Mouse (Mus musculus) lung, postnatal 10 days (tissue): ENCODE results near the gene Camta2.

Source experiments
- DNase-seq: peaks from one replicate; pipeline ENCODE4 v3.0.0; 2021

The Camta2 gene

DNA sequence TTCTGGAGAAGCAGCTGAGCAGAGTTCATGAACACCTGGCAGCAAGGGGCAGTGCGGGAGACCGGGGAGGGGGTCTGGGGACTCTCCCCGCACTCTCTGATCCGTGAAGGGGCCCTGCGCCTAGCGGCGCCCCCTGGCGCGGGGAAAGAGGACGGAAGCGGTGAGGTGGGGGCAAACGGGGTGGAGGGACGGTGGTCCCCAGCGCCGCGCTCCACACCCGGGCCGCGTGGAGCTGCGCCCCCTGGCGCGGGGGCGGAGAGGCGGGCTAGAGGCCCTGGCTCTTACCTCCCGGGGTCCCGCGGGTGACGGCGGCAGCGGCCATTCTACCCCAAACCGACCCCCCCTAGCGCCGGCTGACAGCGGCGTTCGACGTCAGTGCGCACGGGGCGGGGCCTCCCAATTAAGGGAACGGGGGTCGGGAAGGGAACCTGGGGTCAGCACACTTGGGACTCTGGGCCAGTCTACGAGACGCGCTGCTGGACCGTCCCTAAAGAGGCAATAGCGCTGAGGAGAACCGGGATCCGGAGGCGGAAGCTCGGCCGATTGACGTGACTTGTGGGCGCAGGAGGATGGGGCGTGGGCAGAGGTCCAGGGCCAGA lies at the start of gene Camta2:
TSS of gene Camta2 (minus strand) at position 505 of the 599 bp plus-strand sequence.
- peak; percentile 95 for DNase-seq

DNA sequence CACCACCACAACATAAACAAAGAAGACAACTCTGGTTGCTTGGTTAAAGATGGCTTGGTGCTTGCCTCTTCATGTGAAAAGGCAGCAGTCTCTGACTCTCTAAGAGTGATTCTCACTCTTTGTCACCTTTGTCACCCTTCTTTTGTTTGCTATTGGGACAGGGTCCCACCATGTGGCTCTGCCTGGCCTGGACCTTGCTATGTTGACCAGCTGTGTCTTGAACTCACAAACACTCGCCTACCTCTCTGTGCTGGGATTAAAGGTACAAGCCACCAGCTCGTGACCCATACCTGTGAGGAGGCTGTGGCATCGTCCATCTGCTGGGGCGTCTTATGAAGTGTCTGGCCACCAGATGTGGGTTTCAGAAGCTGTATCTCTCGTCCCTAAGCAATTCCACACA lies 45.4 kb upstream of the Camta2 start:
- DNase-seq: no peak

DNA sequence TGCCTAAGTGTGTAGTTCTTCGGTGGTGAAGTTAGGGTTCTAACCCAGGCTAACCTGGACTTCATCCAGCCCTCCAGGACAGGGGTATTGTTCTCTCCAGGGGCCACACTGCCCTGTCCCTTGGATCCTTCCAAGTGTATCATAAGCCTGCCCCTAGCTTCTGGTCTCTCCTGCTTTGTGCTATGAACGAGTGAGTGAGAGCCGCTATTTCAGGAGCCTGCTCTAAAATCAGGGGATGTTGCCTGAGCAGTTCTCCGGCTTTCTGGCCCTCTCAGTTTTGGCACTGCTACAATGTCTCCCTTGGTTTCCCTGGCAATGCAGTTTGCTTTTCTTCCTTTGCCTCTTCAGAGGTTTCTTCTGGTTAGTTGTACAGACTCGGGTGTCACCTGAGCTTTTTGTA lies 43.3 kb upstream of the Camta2 start:
- DNase-seq: no peak

DNA sequence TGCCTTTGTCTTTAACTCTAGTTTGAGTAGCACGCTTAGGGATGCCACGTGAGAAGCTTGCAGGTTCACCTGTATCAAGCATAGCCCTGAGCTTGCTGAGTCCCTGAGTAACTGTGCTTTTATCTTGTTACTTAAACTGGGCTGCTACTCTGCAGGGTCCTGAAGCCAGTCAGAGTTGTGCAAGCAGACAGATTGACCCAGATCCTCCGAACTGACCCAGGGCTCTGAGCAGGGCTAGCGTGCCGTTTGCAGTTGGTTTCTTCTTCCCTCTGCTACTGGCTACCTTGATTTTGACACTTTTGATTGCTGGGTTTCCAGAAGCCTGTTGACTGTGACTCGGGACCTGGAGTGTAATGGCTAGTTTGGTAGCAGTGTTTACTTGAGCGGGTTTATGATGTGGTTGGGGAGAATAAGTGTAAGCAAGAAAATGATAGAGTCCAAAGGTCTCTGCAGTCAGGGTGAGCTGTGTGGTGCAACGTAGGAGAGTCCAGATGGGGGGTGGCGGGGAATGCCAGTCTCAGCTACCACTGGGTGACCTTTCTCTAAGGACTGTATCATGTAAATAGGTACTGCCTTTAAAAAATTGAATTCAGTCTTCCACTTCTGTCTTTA lies 42.6 kb upstream of the Camta2 start:
- no peak for DNase-seq

DNA sequence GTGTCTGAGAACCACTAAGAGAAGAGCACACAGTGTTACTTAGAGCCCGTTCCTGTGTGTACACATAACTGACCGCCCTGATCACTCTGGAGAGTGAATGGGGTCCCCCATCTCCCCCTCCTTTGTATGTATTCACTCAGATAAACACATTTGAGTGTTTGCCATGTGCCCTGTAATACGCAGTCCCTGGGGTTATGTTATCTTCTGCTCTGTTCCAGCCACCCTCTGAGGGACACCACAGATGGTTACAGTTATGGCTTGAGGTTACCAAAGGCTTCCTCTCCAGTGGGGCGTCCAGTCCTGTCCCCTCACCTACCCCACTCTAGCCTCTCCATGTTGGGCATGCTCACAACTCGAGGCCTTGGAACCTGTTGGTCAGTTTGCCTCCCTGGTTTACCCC lies 39.5 kb upstream of the Camta2 start:
- no peak for DNase-seq

DNA sequence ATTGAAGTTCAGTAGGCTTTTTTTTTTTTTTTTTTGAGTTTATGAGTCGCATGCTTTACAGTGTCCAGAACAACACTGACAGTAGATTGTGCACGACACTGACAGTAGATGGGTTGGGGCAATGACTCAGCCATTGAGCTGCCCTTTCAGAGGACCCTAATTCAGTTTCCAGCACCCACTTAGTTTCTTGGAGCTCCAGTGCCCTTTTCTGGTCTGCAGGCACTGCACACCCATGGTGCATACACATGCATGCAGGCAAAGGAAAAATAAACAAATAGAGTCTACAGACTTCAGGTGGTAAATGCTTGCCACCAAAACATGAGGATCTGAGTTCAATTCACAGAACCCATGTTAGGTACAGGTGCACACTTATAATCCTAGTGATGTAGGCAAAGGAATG lies 38.7 kb upstream of the Camta2 start:
- no peak for DNase-seq

DNA sequence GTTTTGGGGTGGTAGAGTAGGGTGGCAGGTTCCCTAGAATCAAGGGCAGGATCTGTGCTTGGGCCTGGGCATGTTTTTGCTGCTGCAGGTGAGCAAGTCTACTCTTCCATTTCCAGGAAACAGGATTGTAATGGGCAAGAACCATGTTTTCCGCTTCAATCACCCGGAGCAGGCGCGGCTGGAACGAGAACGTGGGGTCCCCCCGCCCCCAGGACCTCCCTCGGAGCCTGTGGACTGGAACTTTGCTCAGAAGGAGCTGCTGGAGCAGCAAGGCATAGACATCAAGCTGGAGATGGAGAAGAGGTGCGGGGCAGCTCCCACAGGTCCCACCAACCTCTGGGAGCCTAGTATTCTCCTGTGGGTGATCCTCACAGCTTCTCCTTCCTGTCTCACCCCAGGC lies 36.8 kb upstream of the Camta2 start:
- DNase-seq: no peak

DNA sequence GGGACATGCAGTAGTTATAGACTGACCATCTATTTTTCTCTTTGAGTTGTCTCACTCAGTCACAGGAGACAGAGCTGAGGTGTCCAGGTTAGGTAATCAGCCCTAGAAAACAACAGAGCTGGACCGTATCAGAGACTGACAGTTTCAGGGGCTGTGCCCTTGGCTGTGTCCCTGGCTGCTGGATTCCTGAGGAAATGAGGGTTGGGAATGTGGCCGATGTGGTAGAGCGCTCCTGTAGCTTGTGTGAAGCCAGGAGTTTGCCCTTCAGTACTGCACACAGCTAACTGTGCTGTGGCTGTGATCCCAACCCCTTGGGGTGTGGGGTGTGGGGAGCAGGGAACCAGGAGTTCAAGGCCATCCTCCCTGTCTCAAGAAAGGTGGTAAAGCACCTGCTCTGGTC lies 33.2 kb upstream of the Camta2 start:
- no peak for DNase-seq

DNA sequence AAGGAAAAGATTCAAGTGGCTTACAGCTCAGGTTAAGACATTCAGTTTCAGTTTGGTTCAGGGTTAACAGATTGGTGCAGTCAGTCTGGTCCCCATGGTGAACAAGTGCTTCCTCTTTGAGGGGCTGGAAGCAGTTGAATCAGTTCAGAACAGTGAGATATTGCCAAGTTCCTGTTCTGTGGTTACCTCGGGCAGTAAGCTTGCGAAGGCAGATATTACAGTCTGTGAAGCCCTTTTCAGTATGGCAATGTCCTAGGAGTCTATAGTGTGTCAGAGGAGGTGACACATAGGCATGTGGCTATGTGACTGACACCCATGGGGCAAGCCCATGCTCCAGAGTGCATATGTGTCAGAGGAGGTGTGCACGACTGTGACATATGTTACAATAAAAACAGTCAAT lies 32.7 kb upstream of the Camta2 start:
- no peak for DNase-seq

DNA sequence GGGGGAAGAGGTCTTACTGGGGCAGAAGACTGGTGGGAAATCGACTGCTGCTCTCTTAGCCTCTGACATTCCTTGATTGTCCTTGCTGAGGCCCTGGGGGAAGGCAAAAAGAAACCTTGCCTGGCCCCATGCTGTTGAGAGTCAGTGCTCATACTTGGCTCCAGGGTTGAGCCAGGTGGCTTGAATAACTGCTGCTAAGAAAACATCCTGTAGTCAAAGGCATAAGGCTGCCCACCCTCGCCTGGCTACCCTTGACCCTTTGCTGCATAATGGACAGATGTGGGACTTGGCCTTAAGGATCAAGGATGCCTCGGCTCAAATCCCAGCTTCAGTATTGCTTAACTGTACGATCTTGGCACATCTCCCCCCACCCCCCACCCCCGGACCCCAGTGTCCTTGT lies 30.6 kb upstream of the Camta2 start:
- DNase-seq: no peak

DNA sequence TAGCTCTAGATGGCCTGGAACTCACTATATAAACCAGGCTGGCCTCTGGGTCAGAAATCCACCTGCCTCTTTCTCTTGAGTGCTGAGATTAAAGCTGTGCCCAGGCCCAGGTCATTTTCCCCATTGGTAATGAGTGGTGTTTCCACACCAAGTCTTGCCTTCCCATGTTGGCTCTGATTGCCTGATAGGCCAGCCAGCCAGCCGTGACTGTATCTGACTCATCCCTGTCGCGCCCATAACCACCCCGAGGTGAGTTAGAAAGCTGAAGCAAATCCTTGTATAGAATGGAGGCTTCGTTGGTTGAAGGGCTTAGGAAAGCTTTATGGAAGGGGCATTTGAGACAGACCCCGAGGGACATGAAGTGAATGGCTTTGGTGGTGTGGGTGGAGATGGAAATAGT lies 27.9 kb upstream of the Camta2 start:
- no peak for DNase-seq

DNA sequence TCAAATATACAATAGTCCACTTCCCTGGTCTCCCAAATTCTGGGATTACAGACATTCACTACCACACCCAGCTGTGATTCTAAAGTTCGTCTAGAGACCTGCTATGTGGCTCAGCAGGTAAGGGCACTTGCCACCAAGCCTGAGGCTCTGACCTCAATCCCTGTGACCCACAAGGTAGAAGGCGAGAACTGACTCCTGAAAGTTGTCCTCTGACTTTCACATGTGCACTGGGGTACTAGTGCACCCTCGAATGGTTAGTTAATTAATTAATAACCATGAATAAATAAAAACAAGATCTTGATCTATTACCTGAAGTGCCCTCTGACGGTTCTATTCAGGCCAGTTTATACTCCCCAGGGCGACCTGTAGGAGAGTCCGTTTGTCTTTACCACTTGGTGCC lies 25.3 kb upstream of the Camta2 start:
- no peak for DNase-seq

DNA sequence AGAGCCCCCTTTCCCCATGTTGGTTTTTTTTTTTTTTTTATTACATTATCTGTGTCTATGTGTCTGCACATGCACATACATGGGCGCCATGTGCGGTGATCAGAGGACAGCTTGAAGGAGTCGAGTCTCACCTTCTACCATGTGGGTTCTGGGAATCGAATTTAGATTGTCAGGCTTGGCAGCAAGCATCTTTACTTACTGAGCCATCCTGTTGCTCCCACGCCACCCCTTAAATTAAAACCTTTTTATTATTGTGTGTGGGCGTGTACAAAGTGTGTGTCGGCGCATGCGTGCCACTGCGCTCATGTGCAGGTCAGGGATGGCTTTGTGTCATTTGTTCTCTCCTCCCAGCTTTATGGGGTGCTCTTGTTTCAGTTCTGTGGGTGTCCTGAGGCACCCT lies 23.1 kb upstream of the Camta2 start:
- no peak for DNase-seq

DNA sequence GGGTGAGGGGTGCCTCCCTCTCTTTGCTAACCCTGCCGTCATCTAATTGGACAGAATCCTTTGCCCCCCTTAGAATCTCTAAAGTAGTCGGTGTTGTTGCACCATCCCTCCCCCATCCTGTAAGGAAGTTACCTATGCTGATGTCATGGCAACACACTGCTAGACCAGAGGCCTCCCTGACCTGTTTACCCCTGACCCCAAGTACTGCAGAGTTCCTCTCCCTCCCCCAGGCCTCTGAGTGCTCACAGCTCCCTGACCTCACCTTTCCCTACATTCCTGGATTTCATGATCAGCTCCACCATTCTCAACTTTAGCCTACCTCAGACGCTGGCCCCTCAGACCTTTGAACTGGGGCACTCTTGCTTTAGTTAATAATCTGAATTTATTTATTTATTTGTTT lies 18.2 kb upstream of the Camta2 start:
- DNase-seq: no peak

DNA sequence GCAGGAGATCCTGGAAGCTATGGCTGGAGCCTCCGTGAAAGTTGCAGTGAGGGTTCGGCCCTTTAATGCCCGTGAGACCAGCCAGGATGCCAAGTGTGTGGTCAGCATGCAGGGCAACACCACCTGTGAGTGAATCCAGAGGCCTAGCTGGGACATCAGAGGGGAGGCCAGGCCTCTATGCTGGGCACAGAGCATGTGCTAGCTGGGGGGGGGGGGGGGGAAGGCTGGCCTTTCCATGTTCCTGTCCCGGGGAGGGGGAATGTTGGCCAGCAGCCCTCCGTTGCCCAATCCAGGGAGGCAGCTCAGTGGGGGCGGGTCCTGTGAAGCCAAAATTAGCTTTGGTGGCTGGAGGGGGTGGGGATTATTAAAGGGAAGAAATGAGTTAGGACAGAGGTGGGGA lies 14.9 kb upstream of the Camta2 start:
- peak; percentile 67 for DNase-seq

DNA sequence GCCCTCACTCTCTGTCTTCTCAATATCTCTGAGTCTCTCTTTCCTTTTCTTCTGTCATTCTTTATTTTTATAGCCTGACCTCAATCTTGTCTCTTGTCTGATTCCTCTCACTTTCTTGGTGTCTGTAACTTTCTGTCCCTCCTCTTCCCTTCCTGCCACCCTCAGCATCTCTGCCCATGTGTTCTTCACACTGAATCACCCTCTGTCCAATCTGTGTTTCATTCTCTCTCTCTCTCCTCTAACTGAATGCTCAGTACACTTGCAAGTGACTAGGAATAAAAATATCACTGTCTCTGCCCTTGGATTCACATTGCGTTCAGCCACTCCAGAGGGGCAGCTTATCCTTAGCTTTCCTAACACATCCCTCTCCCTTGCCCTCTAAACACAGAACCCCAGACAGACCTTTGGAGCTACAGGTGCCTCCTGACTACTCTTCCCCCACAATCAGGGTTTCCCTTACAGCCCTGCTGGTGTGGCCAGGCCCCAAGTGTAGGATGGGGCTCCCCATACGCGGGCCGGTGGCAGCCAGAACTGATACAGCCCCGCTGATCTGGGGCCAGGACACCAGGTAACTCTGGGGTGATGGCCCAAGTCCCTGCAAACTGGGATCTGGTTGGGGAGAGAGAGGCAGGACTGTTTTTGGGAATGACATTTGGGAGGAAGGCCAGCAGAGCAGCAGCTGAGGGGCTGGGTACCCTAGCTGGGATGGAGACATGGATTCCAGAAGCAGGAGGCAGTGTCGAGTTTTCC lies 14.3 kb upstream of the Camta2 start:
- DNase-seq: no peak

DNA sequence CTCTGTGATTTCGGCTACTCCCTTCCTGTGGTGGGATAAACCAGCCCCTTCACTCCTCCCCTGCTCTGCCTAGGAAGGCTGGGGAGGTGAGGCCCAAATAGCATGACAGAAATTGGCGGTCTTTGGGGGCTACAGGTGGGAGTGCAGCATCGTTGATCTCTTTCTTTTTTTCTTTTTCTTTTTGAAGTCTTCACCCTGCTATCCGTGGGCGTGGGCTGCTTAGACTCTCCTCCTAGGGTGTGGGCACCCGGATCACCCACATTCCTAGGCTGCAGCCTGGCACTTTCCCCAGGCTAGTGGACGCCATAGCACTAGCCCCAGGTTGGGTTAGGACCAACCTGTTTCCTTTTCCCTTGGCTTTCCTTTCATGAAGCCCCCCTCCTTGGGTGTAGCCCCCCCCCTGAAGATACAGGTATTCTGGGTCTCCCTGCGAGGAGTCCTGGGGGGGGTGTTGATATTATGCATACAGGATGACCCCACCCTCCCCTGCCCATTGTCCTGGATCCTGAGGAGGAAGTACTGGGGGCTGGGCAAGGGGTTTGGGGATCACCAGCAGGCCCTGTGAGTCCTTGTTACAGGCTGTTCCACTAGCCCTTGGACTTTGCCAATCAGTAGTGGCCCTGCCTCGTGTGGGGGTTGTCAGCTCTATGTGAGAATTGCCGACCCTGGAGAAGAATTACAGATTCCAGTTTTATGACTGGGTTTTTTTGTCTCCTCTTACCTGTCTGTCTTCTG lies 13.5 kb upstream of the Camta2 start:
- DNase-seq: peak; percentile 31

DNA sequence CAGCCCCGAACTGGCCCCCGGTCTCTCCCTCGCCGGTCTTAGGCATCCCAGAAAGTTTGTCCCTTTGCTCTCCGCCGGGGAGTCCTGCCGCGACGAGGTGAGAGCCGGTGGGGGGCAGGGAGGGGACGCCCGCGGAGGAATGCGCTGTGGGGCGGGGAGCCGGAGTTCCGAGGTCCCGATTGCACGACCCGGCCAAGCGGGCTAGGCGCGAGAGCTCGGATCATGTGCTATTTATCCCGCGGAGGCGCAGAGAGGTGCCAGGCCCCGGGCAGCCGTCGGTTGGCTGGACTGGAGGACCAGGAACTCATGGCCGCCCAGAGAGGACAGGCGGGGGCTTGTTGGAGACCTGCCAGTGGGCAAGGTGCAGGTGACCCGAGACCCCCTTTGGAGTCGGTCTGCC lies 12.7 kb upstream of the Camta2 start:
- DNase-seq: peak; percentile 82

DNA sequence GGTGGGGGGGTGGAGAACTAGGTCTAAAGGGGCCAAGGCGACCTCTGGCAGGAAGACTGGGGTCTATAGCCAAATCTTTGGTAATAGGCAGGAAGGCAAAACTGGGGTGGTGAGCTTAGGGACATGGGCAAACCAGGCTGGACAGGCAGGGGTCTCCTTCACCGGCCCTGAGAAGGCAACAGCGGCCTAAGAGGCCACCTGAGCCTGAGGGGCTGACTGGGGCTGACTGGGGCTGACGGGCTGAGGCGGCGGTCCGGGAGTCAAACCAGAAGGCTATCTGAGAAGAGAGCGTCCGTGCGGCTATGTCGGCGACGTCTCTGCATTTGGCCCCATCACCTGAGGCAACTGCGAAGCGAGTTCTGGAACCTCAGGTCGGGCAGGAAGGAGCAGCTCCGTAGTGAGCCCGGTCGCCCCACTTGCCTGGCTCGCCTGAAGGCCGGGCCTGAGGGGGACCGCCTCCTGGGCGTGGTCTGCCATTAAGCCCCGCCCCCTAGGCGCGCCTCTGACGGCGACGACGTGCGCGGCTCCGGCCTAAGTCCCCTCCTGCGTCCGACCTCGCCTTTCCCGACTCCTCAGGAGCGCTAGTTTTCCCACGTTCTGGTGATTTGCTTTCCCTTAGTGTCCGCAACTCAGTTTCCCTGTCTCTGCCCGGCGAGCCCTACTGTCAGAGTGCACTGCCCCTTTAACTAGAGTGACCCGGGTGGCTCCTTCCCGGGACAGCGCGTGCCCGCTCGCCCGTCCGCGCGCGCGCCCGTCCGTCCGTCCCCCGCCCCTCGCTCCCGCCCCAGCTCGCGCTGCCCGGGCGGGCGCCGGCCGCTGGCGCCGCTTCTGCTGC lies 12.0 kb upstream of the Camta2 start, which contains the start of the genes Inca1 and Kif1c:
TSS of gene Inca1 (minus strand) at position 434 of the 835 bp plus-strand sequence.
TSS of gene Kif1c (plus strand) at position 827 of the 835 bp plus-strand sequence.
- DNase-seq: peak; percentile 96

DNA sequence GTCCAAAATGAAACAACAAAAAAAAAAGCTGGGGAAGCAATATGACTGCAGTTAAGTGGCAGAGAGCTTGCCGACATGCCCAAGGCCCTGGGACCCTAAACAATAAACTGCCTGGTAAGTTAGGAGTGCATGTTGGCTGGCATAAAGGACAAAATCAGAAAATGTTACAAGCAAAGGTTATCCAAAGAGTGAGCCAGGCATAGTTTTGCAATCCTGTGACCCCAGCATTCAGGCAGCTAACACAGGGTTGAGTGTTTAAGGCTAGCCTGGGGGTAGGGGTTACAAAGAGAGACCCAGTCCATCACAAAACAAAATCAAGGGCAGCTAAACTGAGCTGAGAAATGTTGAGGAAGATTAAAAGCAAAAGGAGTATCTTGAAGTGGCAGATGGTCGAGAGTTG lies 11.1 kb upstream of the Camta2 start:
- DNase-seq: no peak

DNA sequence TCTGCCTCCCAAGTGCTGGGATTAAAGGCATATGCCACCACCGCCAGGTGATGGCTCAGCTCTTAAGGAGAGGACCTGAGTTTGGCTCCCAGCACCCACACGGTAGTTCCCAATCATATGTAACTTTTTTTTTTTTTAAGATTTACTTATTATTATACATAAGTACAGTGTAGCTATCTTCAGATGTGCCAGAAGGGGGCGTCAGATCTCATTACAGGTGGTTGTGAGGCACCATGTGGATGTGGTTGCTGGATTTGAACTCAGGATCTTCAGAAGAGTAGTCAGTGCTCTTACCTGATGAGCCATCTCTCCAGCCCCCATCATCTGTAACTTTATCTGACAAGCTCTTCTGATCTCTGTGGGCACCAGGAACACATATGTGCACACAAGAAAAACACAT lies 9.5 kb upstream of the Camta2 start:
- no peak for DNase-seq

DNA sequence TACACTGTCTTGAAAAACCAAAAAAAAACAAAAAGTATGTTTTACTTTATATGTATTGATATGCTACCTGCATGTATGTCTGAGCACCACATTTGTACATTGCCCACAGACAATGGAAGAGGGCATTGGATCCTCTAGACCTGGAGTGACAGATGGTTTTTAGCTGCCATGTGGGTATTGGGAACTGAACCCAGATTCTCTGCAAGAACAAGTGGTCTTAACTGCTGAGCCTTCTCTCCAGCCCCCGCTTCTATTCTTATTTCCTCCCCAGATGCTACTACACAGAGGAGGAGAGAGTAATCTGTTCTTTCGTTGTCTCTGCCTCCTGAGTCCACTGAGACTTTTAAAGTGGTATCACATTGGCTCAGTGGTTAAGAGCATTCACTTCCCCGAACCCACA lies 5.6 kb upstream of the Camta2 start:
- no peak for DNase-seq

DNA sequence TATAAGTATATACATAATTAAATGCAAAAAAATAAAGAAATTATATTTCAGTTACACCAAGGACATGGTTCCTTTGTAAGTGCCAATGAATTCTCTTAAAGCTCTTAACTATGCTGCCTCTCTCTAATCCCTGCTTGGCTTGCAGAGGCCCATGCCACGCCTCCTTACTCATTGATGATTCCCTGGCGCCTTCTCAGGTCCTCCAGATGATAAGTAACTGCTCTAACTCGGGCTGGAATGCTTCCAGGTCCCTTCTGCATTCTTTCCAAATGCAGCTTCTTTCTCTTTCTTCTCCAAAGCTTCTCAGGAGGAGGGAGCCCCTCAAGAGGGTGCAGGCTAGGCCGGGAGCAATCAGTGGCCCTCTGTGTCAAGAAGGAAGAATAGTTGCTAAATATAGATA lies 1.7 kb upstream of the Camta2 start:
- no peak for DNase-seq
